Comparison of ENCODE assay signal across 8 mouse cellular contexts in genomic region chr11:5063561-5064281, GRCm38 (mm10). TPM values are rescaled to one million over a fixed set of nuclear protein-coding genes. Genes with fewer than 3 reads are reported as not detected.
DNase-seq lines count a peak whose midpoint lies in the region; ATAC-seq and TF ChIP-seq lines count a peak whose summit lies in the region.

No protein-coding gene starts in this region.

- peaks cover 53% of the 10 kb centered on the region for H3K27me3 ChIP-seq in hindbrain, embryonic 15.5 days
- H3K27me3 ChIP-seq in midbrain, embryonic 10.5 days (ENCODE audit: low read depth, poor library complexity, severe bottlenecking): peaks cover 64% of the 10 kb centered on the region

- H3K9ac ChIP-seq in hindbrain, embryonic 15.5 days: peak overlapping the region; percentile 81

- H3K36me3 ChIP-seq in hindbrain, embryonic 15.5 days: peaks cover 10% of the 10 kb centered on the region
- peaks cover 17% of the 10 kb centered on the region for H3K36me3 ChIP-seq in midbrain, embryonic 10.5 days

- peak overlapping the region; percentile 82 for H3K4me3 ChIP-seq in gastrocnemius, adult 2 months
- H3K4me3 ChIP-seq in hindbrain, embryonic 15.5 days: peak overlapping the region; percentile 97
- H3K4me3 ChIP-seq in midbrain, embryonic 10.5 days: peak overlapping the region; percentile 83

- peak overlapping the region; percentile 87 for H3K27ac ChIP-seq in gastrocnemius, adult 2 months
- H3K27ac ChIP-seq in hindbrain, embryonic 15.5 days (replicated peaks): no peak overlapping the region
- H3K27ac ChIP-seq in midbrain, embryonic 10.5 days (replicated peaks): peak overlapping the region; percentile 46; the same call in 1 of the 2 replicates

- WGBS in hindbrain, embryonic 15.5 days: 44% methylated on average over 31 of the region's 31 CpGs
- 56% methylated on average over 31 of the region's 31 CpGs for WGBS in midbrain, embryonic 10.5 days

- 0 out of 2 replicates have a peak, but pooled peaks have one; percentile 1 for ATAC-seq in hindbrain, embryonic 15.5 days (ENCODE audit: low FRiP score, low read depth)

- no peaks in the 10 kb centered on the region for H3K9me3 ChIP-seq in hindbrain, embryonic 15.5 days
- H3K9me3 ChIP-seq in midbrain, embryonic 10.5 days (replicated peaks): no peaks in the 10 kb centered on the region

- no peak for DNase-seq in gastrocnemius, adult 2 months
- DNase-seq in gastrocnemius, postnatal 25 days: no peak
- peak; percentile 38 to 49 for DNase-seq in urinary bladder, adult 18-20 months (ENCODE audit: low spot score in 2 of 2)
- no peak for DNase-seq in urinary bladder, postnatal 4 days (ENCODE audit: low spot score in 2 of 2)
- no peak for DNase-seq in midbrain, embryonic 10.5 days (ENCODE audit: low spot score)
- DNase-seq in left cerebral cortex, postnatal 4 days: no peak
- no peak for DNase-seq in spleen, adult 12 weeks (ENCODE audit: low spot score)

- TF ChIP-seq CTCF in gastrocnemius, adult 2 months (IDR thresholded peaks at IDR 0.05): no peak

- H3K4me1 ChIP-seq in hindbrain, embryonic 15.5 days (replicated peaks): peaks cover 48% of the 10 kb centered on the region
- peaks cover 65% of the 10 kb centered on the region for H3K4me1 ChIP-seq in midbrain, embryonic 10.5 days

- intact Hi-C loops in gastrocnemius, adult 2 months (cut with DNase I): no loop called here
- intact Hi-C loops in left cerebral cortex, postnatal 4 days (cut with DNase I): loop anchor here (10.0 kb wide), 1 partner anchor 49 kb away; no protein-coding TSS in a partner anchor

- H3K4me2 ChIP-seq in hindbrain, embryonic 15.5 days: peak overlapping the region; percentile 99

RNA-seq across cellular contexts. Expression of gene Gas2l1, which starts 1.4 kb away (rescaled TPM):
- 1 to 10 TPM; 3.6 to 5.0 TPM for total RNA-seq in gastrocnemius, adult 2 months (2021)
- total RNA-seq in gastrocnemius, postnatal 25 days (2021): 1 to 10 TPM; 6.0 to 9.4 TPM
- 27.0 and 32.2 TPM in 2 replicates for polyA plus RNA-seq in hindbrain, embryonic 15.5 days (2015; fragmentation: Nextera tagmentation; extraction: Ambion mirVana)
- 22.0 and 23.6 TPM in 2 replicates for polyA plus RNA-seq in midbrain, embryonic 10.5 days (2016; fragmentation: Nextera tagmentation; extraction: Ambion mirVana)
- total RNA-seq in left cerebral cortex, postnatal 4 days (2021): 10 to 100 TPM; 37.8 to 42.0 TPM

RNA-seq across cellular contexts. Expression of gene Rasl10a, which starts 5.8 kb away (rescaled TPM):
- total RNA-seq in gastrocnemius, adult 2 months (2021): not detected
- total RNA-seq in gastrocnemius, postnatal 25 days (2021): not detected
- 1.1 and 1.6 TPM in 2 replicates for polyA plus RNA-seq in hindbrain, embryonic 15.5 days (2015; fragmentation: Nextera tagmentation; extraction: Ambion mirVana)
- 0.44 and 1.2 TPM in 2 replicates for polyA plus RNA-seq in midbrain, embryonic 10.5 days (2016; fragmentation: Nextera tagmentation; extraction: Ambion mirVana)
- 10 to 100 TPM; 20.0 to 20.1 TPM for total RNA-seq in left cerebral cortex, postnatal 4 days (2021)

RNA-seq across cellular contexts. Expression of gene Rhbdd3, which starts 35.0 kb away (rescaled TPM):
- 10 to 100 TPM; 24.1 to 32.1 TPM for total RNA-seq in gastrocnemius, adult 2 months (2021)
- total RNA-seq in gastrocnemius, postnatal 25 days (2021): 10 to 100 TPM; 19.3 to 24.1 TPM
- polyA plus RNA-seq in hindbrain, embryonic 15.5 days (2015; fragmentation: Nextera tagmentation; extraction: Ambion mirVana): 44.3 and 44.4 TPM in 2 replicates
- 33.0 and 33.6 TPM in 2 replicates for polyA plus RNA-seq in midbrain, embryonic 10.5 days (2016; fragmentation: Nextera tagmentation; extraction: Ambion mirVana)
- 10 to 100 TPM; 26.1 to 28.1 TPM for total RNA-seq in left cerebral cortex, postnatal 4 days (2021)

RNA-seq across cellular contexts. Expression of gene Ewsr1, which starts 35.3 kb away (rescaled TPM):
- 10 to 100 TPM; 79.3 to 86.5 TPM for total RNA-seq in gastrocnemius, adult 2 months (2021)
- total RNA-seq in gastrocnemius, postnatal 25 days (2021): 10 to 100 TPM; 69.3 to 82.6 TPM
- polyA plus RNA-seq in hindbrain, embryonic 15.5 days (2015; fragmentation: Nextera tagmentation; extraction: Ambion mirVana): 564 and 566 TPM in 2 replicates
- 903 and 985 TPM in 2 replicates for polyA plus RNA-seq in midbrain, embryonic 10.5 days (2016; fragmentation: Nextera tagmentation; extraction: Ambion mirVana)
- total RNA-seq in left cerebral cortex, postnatal 4 days (2021): 100 to 1,000 TPM; 380 to 389 TPM

Comparison
In these comparisons a context has a peak if more than half of its experiments do, and no peak if none do; other contexts are left out.
1. DNase-seq: peak in urinary bladder, adult 18-20 months (2 of 2); none in gastrocnemius, adult 2 months (single experiment), gastrocnemius, postnatal 25 days (single experiment), urinary bladder, postnatal 4 days (0 of 2), midbrain, embryonic 10.5 days (single experiment), left cerebral cortex, postnatal 4 days (single experiment) and spleen, adult 12 weeks (single experiment).
2. RNA of gene Rasl10a, which starts 5.8 kb away (total RNA-seq): 20.0 to 20.1 TPM in left cerebral cortex, postnatal 4 days; not detected in gastrocnemius, postnatal 25 days and not detected in gastrocnemius, adult 2 months; every median in the first group is over 10 times any median in the second.
3. Peak in every context shown above with its lines, with median percentiles within 50 percentile points of each other: H3K4me3 ChIP-seq.